Mouse (Mus musculus) small intestine, adult 2 months (tissue): ENCODE measurements around the gene Kcnn3. TPM values are rescaled to one million over a fixed set of nuclear protein-coding genes. Genes with fewer than 3 reads are reported as not detected.

Experiments
- H3K27ac ChIP-seq: fragments of 200-500 bp; 2 replicates; pipeline ENCODE4 v1.5.1; 2012; ENCODE audit warnings: low read depth, low read length, control low read depth, inconsistent platforms; ENCODE audit not compliant: insufficient read depth
- H3K27me3 ChIP-seq: fragments of 200-500 bp; 2 replicates; pipeline ENCODE4 v1.6.1; 2012; ENCODE audit warnings: mild to moderate bottlenecking, moderate library complexity, low read length, inconsistent platforms; ENCODE audit not compliant: control insufficient read depth, insufficient read depth
- H3K36me3 ChIP-seq: fragments of 200-500 bp; 2 replicates; pipeline ENCODE4 v1.6.1; 2012; ENCODE audit warnings: mild to moderate bottlenecking, low read length, control low read depth, inconsistent platforms; ENCODE audit not compliant: control insufficient read depth, insufficient read depth
- H3K4me1 ChIP-seq: fragments of 200-500 bp; 2 replicates; pipeline ENCODE4 v1.6.1; 2012; ENCODE audit warnings: low read length, inconsistent platforms, mixed read lengths; ENCODE audit not compliant: control insufficient read depth, insufficient read depth, insufficient read length
- H3K4me3 ChIP-seq: fragments of 200-500 bp; 2 replicates; pipeline ENCODE4 v1.5.1; 2012; ENCODE audit warnings: low read depth, mild to moderate bottlenecking, control low read depth, inconsistent platforms, low read length, moderate library complexity
- CTCF ChIP-seq: fragments of 200-500 bp; IDR thresholded peaks from 2 replicates; pipeline ENCODE4 v1.5.1; 2012; ENCODE audit warnings: low read depth, mild to moderate bottlenecking, control low read depth, inconsistent platforms, low read length, moderate library complexity, mixed read lengths; ENCODE audit not compliant: insufficient replicate concordance, insufficient read length; ENCODE audit errors: extremely low read depth
- POLR2A ChIP-seq: fragments of 200-500 bp; IDR thresholded peaks from 2 replicates; pipeline ENCODE4 v1.6.1; 2012; ENCODE audit warnings: low read depth, mild to moderate bottlenecking, control low read depth, inconsistent platforms, low read length, moderate library complexity
- WGBS: fragments of 180-500 bp; shearing (Covaris S2); methylation state at CpG from one replicate; pipeline ENCODE4 v1.1.7; 2018; 5-methylcytosine and 5-hydroxymethylcytosine counted together
- polyA plus RNA-seq: library from polyadenylated mRNA; depleted of rRNA; stranded (reverse); fragments of >200 nt; gene quantifications from 2 replicates; pipeline ENCODE4 v1.2.3, GENCODE M21; 2012

Gene Kcnn3
- polyA plus RNA-seq, 1 experiment = 4.6 TPM

GRCm38 (mm10) chr3:89549488-89549887 is 29.5 kb downstream of the Kcnn3 start:
- no peaks in the 10 kb centered on the region for H3K27me3 ChIP-seq
- H3K27ac ChIP-seq = no peak overlapping the region
- TF ChIP-seq CTCF (no peak), POLR2A (no peak)
- WGBS = 42% methylated on average over 4 of the region's 4 CpGs
- H3K4me1 ChIP-seq = no peaks in the 10 kb centered on the region
- no peaks in the 10 kb centered on the region for H3K36me3 ChIP-seq
- H3K4me3 ChIP-seq = no peak overlapping the region

GRCm38 (mm10) chr3:89551880-89552279 is 31.9 kb downstream of the Kcnn3 start:
- no peak for TF ChIP-seq POLR2A
- 58% methylated on average over 2 of the region's 2 CpGs for WGBS
- Histone ChIP-seq H3K4me1 (no peaks in the 10 kb centered on the region), H3K27me3 (no peaks in the 10 kb centered on the region), H3K27ac (no peak overlapping the region), H3K4me3 (no peak overlapping the region), H3K36me3 (no peaks in the 10 kb centered on the region)

- Histone ChIP-seq H3K27me3 (no peaks in the 10 kb centered on the region), H3K36me3 (no peaks in the 10 kb centered on the region), H3K4me3 (no peak overlapping the region), H3K4me1 (no peaks in the 10 kb centered on the region), H3K27ac (no peak overlapping the region)
- 78% methylated on average over 8 of the region's 8 CpGs for WGBS
- no peak for TF ChIP-seq POLR2A
Measured at GRCm38 (mm10) chr3:89553432-89553831, 33.5 kb downstream of the Kcnn3 start.

GRCm38 (mm10) chr3:89553946-89554345 is 34.0 kb downstream of the Kcnn3 start:
- TF ChIP-seq CTCF = no peak
- TF ChIP-seq POLR2A = no peak
- Histone ChIP-seq H3K36me3 (no peaks in the 10 kb centered on the region), H3K27me3 (no peaks in the 10 kb centered on the region), H3K4me3 (no peak overlapping the region), H3K27ac (no peak overlapping the region), H3K4me1 (no peaks in the 10 kb centered on the region)
- 71% methylated on average over 4 of the region's 4 CpGs for WGBS

GRCm38 (mm10) chr3:89554587-89554986 is 34.6 kb downstream of the Kcnn3 start:
- H3K27me3 ChIP-seq = no peaks in the 10 kb centered on the region
- H3K4me3 ChIP-seq = no peak overlapping the region
- no peak overlapping the region for H3K27ac ChIP-seq
- TF ChIP-seq CTCF (no peak), POLR2A (no peak)
- WGBS = 88% methylated on average over 2 of the region's 2 CpGs
- H3K4me1 ChIP-seq = no peaks in the 10 kb centered on the region
- no peaks in the 10 kb centered on the region for H3K36me3 ChIP-seq

- no peaks in the 10 kb centered on the region for H3K36me3 ChIP-seq
- whole genome bisulfite sequencing = 50% methylated on average over 5 of the region's 5 CpGs
- no peak overlapping the region for H3K27ac ChIP-seq
- H3K27me3 ChIP-seq = no peaks in the 10 kb centered on the region
- no peak overlapping the region for H3K4me3 ChIP-seq
- no peak for TF ChIP-seq CTCF
- TF ChIP-seq POLR2A = no peak
- no peaks in the 10 kb centered on the region for H3K4me1 ChIP-seq
Measured at GRCm38 (mm10) chr3:89557811-89558210, 37.8 kb downstream of the Kcnn3 start.

- Histone ChIP-seq H3K4me1 (no peaks in the 10 kb centered on the region), H3K4me3 (no peak overlapping the region), H3K27me3 (no peaks in the 10 kb centered on the region), H3K36me3 (no peaks in the 10 kb centered on the region), H3K27ac (no peak overlapping the region)
- TF ChIP-seq POLR2A = no peak
- TF ChIP-seq CTCF = no peak
- WGBS = 64% methylated on average over 15 of the region's 15 CpGs
Measured at GRCm38 (mm10) chr3:89558972-89559910, 39.3 kb downstream of the Kcnn3 start.
